Mouse (Mus musculus) midbrain, embryonic 12.5 days (tissue): ENCODE results near the gene Cmip. TPM values are rescaled to one million over a fixed set of nuclear protein-coding genes. Genes with fewer than 3 reads are reported as not detected.

ENCODE experiments used
- ATAC-seq: fragments of 200-750 bp; cut with Nextera tagmentation; 2 replicates; pipeline ENCODE4 v1.8.0; 2017; ENCODE audit warnings: low read depth, moderate TSS enrichment, moderate library complexity; ENCODE audit not compliant: low FRiP score
- H3K27ac ChIP-seq: fragments of 300-500 bp; sonication (generic); replicated peaks from 2 replicates; pipeline ENCODE4 v1.5.1; 2016; ENCODE audit warnings: mild to moderate bottlenecking
- H3K27me3 ChIP-seq: fragments of 300-500 bp; sonication (generic); 2 replicates; pipeline ENCODE4 v1.6.1; 2016; ENCODE audit warnings: mild to moderate bottlenecking
- H3K36me3 ChIP-seq: fragments of 300-500 bp; sonication (generic); 2 replicates; pipeline ENCODE4 v1.6.1; 2016
- H3K4me1 ChIP-seq: fragments of 300-500 bp; sonication (generic); 2 replicates; pipeline ENCODE4 v1.6.1; 2016
- H3K4me2 ChIP-seq: fragments of 300-500 bp; sonication (generic); replicated peaks from 2 replicates; pipeline ENCODE4 v1.6.1; 2016; ENCODE audit warnings: mild to moderate bottlenecking, moderate library complexity
- H3K4me3 ChIP-seq: fragments of 300-500 bp; sonication (generic); 2 replicates; pipeline ENCODE4 v1.5.1; 2016; ENCODE audit warnings: mild to moderate bottlenecking
- H3K9ac ChIP-seq: fragments of 300-500 bp; sonication (generic); replicated peaks from 2 replicates; pipeline ENCODE4 v1.6.1; 2016; ENCODE audit warnings: mild to moderate bottlenecking, moderate library complexity
- H3K9me3 ChIP-seq: fragments of 300-500 bp; sonication (generic); 2 replicates; pipeline ENCODE4 v1.6.1; 2016; ENCODE audit warnings: mild to moderate bottlenecking
- WGBS: fragments of 180-500 bp; shearing (Covaris S2); methylation state at CpG from one replicate; pipeline ENCODE4 v1.1.7; 2016; 5-methylcytosine and 5-hydroxymethylcytosine counted together
- polyA plus RNA-seq: library from polyadenylated mRNA; unstranded; fragments of >200 nt; fragmentation: Nextera tagmentation; extraction: Ambion mirVana; gene quantifications from 2 replicates; pipeline ENCODE4 v1.2.1, GENCODE M21; 2016

Gene Cmip
- polyA plus RNA-seq, 1 experiment from 2014 or later, result 30.0 TPM

GRCm38 (mm10) chr8:117361595-117362437 lies 105.0 kb downstream of the Cmip start:
- H3K4me3 ChIP-seq, result no peak overlapping the region
- no peaks in the 10 kb centered on the region for H3K36me3 ChIP-seq
- H3K9me3 ChIP-seq, result no peaks in the 10 kb centered on the region
- H3K27ac ChIP-seq, result no peak overlapping the region
- H3K27me3 ChIP-seq, result no peaks in the 10 kb centered on the region
- no peak overlapping the region for H3K4me2 ChIP-seq
- H3K9ac ChIP-seq, result no peak overlapping the region
- 80% methylated on average over 12 of the region's 12 CpGs for WGBS
- ATAC-seq, result no peak
- H3K4me1 ChIP-seq, result no peaks in the 10 kb centered on the region

- Histone ChIP-seq H3K36me3 (no peaks in the 10 kb centered on the region), H3K9me3 (no peaks in the 10 kb centered on the region), H3K27me3 (no peaks in the 10 kb centered on the region), H3K4me3 (no peak overlapping the region), H3K4me2 (no peak overlapping the region), H3K27ac (no peak overlapping the region), H3K9ac (no peak overlapping the region), H3K4me1 (no peaks in the 10 kb centered on the region)
- 68% methylated on average over 2 of the region's 2 CpGs for WGBS
- no peak for ATAC-seq
Measured at GRCm38 (mm10) chr8:117362438-117362726, 105.5 kb downstream of the Cmip start.

GRCm38 (mm10) chr8:117363291-117363690 lies 106.4 kb downstream of the Cmip start:
- Histone ChIP-seq H3K27me3 (no peaks in the 10 kb centered on the region), H3K4me3 (no peak overlapping the region), H3K4me2 (no peak overlapping the region), H3K4me1 (no peaks in the 10 kb centered on the region), H3K36me3 (no peaks in the 10 kb centered on the region), H3K9ac (no peak overlapping the region), H3K27ac (no peak overlapping the region), H3K9me3 (no peaks in the 10 kb centered on the region)
- no peak for ATAC-seq
- WGBS, result 90% methylated on average over 10 of the region's 10 CpGs

GRCm38 (mm10) chr8:117364374-117365160 lies 107.7 kb downstream of the Cmip start:
- Histone ChIP-seq H3K27ac (no peak overlapping the region), H3K27me3 (no peaks in the 10 kb centered on the region), H3K4me2 (no peak overlapping the region), H3K9ac (no peak overlapping the region), H3K4me1 (no peaks in the 10 kb centered on the region), H3K4me3 (no peak overlapping the region), H3K9me3 (no peaks in the 10 kb centered on the region), H3K36me3 (no peaks in the 10 kb centered on the region)
- WGBS, result 92% methylated on average over 19 of the region's 19 CpGs
- no peak for ATAC-seq

- no peak for ATAC-seq
- H3K4me3 ChIP-seq, result no peak overlapping the region
- H3K27me3 ChIP-seq, result no peaks in the 10 kb centered on the region
- no peaks in the 10 kb centered on the region for H3K9me3 ChIP-seq
- H3K9ac ChIP-seq, result no peak overlapping the region
- WGBS, result 61% methylated on average over 7 of the region's 7 CpGs
- H3K4me1 ChIP-seq, result peaks cover 9% of the 10 kb centered on the region
- no peak overlapping the region for H3K4me2 ChIP-seq
- H3K27ac ChIP-seq, result no peak overlapping the region; the same call in 1 of the 2 replicates
- H3K36me3 ChIP-seq, result no peaks in the 10 kb centered on the region
Measured at GRCm38 (mm10) chr8:117366475-117366874, 109.6 kb downstream of the Cmip start.

- no peak overlapping the region for H3K4me2 ChIP-seq
- H3K9ac ChIP-seq, result no peak overlapping the region
- H3K4me3 ChIP-seq, result no peak overlapping the region
- H3K36me3 ChIP-seq, result no peaks in the 10 kb centered on the region
- no peaks in the 10 kb centered on the region for H3K27me3 ChIP-seq
- H3K9me3 ChIP-seq, result no peaks in the 10 kb centered on the region
- peaks cover 19% of the 10 kb centered on the region for H3K4me1 ChIP-seq
- ATAC-seq, result no peak
- WGBS, result 86% methylated on average over 8 of the region's 8 CpGs
- H3K27ac ChIP-seq, result no peak overlapping the region
Measured at GRCm38 (mm10) chr8:117367441-117367840, 110.6 kb downstream of the Cmip start.

GRCm38 (mm10) chr8:117368781-117369180 lies 111.9 kb downstream of the Cmip start:
- peaks cover 25% of the 10 kb centered on the region for H3K4me1 ChIP-seq
- 83% methylated on average over 8 of the region's 8 CpGs for WGBS

GRCm38 (mm10) chr8:117370009-117370408 lies 113.1 kb downstream of the Cmip start:
- no peak overlapping the region for H3K4me2 ChIP-seq
- no peaks in the 10 kb centered on the region for H3K36me3 ChIP-seq
- ATAC-seq, result no peak
- H3K27ac ChIP-seq, result no peak overlapping the region
- H3K4me3 ChIP-seq, result no peak overlapping the region
- no peaks in the 10 kb centered on the region for H3K9me3 ChIP-seq
- no peaks in the 10 kb centered on the region for H3K27me3 ChIP-seq
- 74% methylated on average over 8 of the region's 8 CpGs for WGBS
- H3K9ac ChIP-seq, result no peak overlapping the region
- peaks cover 25% of the 10 kb centered on the region for H3K4me1 ChIP-seq

More at GRCm38 (mm10) chr8:117368781-117369180, 111.9 kb downstream of the Cmip start:
- no peak for ATAC-seq
- H3K27me3 ChIP-seq, result no peaks in the 10 kb centered on the region
- H3K27ac ChIP-seq, result no peak overlapping the region
- no peaks in the 10 kb centered on the region for H3K36me3 ChIP-seq
- no peak overlapping the region for H3K4me3 ChIP-seq
- H3K9ac ChIP-seq, result no peak overlapping the region
- no peaks in the 10 kb centered on the region for H3K9me3 ChIP-seq
- no peak overlapping the region for H3K4me2 ChIP-seq

- 67% methylated on average over 7 of the region's 7 CpGs for WGBS
- no peak overlapping the region for H3K4me3 ChIP-seq
- H3K9ac ChIP-seq, result no peak overlapping the region
- no peak overlapping the region for H3K4me2 ChIP-seq
- peaks cover 28% of the 10 kb centered on the region for H3K4me1 ChIP-seq
- no peaks in the 10 kb centered on the region for H3K36me3 ChIP-seq
- no peak overlapping the region for H3K27ac ChIP-seq
- no peaks in the 10 kb centered on the region for H3K9me3 ChIP-seq
- ATAC-seq, result peak; percentile 35; the same call in 1 of the 2 replicates
- no peaks in the 10 kb centered on the region for H3K27me3 ChIP-seq
Measured at GRCm38 (mm10) chr8:117371189-117371588, 114.3 kb downstream of the Cmip start.

- Histone ChIP-seq H3K9me3 (no peaks in the 10 kb centered on the region), H3K27me3 (no peaks in the 10 kb centered on the region), H3K27ac (no peak overlapping the region), H3K9ac (no peak overlapping the region), H3K4me3 (no peak overlapping the region), H3K4me1 (peaks cover 35% of the 10 kb centered on the region), H3K4me2 (no peak overlapping the region), H3K36me3 (no peaks in the 10 kb centered on the region)
- peak; percentile 27; the same call in 1 of the 2 replicates for ATAC-seq
- 64% methylated on average over 12 of the region's 12 CpGs for WGBS
Measured at GRCm38 (mm10) chr8:117372070-117372469, 115.2 kb downstream of the Cmip start.

GRCm38 (mm10) chr8:117373001-117373428 lies 116.2 kb downstream of the Cmip start:
- H3K9ac ChIP-seq, result no peak overlapping the region
- H3K27me3 ChIP-seq, result no peaks in the 10 kb centered on the region
- H3K4me1 ChIP-seq, result peaks cover 35% of the 10 kb centered on the region
- 85% methylated on average over 11 of the region's 11 CpGs for WGBS
- no peak overlapping the region for H3K27ac ChIP-seq
- H3K4me3 ChIP-seq, result no peak overlapping the region
- H3K9me3 ChIP-seq, result no peaks in the 10 kb centered on the region
- H3K36me3 ChIP-seq, result 0 out of 2 replicates have a peak, but pooled peaks cover 3% of the 10 kb centered on the region
- H3K4me2 ChIP-seq, result no peak overlapping the region
- no peak for ATAC-seq

GRCm38 (mm10) chr8:117374087-117374486 lies 117.2 kb downstream of the Cmip start:
- Histone ChIP-seq H3K36me3 (peaks cover 3% of the 10 kb centered on the region; the same call in 1 of the 2 replicates), H3K9me3 (no peaks in the 10 kb centered on the region), H3K27me3 (no peaks in the 10 kb centered on the region), H3K4me3 (no peak overlapping the region), H3K4me2 (no peak overlapping the region), H3K9ac (no peak overlapping the region), H3K4me1 (peaks cover 39% of the 10 kb centered on the region), H3K27ac (no peak overlapping the region)
- WGBS, result 87% methylated on average over 3 of the region's 3 CpGs
- ATAC-seq, result no peak
